Mouse (Mus musculus) intestine, postnatal 0 days (tissue): ENCODE data around the gene Pfn4. TPM values are rescaled to one million over a fixed set of nuclear protein-coding genes. Genes with fewer than 3 reads are reported as not detected.

Source experiments
- ATAC-seq: fragments of 200-750 bp; cut with Nextera tagmentation; 2 replicates; pipeline ENCODE4 v1.8.0; 2017; ENCODE audit warnings: mild to moderate bottlenecking, moderate TSS enrichment, moderate library complexity
- H3K27ac ChIP-seq: fragments of 300-500 bp; sonication (generic); 2 replicates; pipeline ENCODE4 v1.5.1; 2014; ENCODE audit warnings: mild to moderate bottlenecking, low read depth, low read length, moderate library complexity
- H3K27me3 ChIP-seq: fragments of 300-500 bp; sonication (generic); replicated peaks from 2 replicates; pipeline ENCODE4 v1.6.1; 2014; ENCODE audit warnings: low read length, mixed read lengths; ENCODE audit not compliant: control insufficient read depth, insufficient read depth
- H3K36me3 ChIP-seq: fragments of 300-500 bp; sonication (generic); 2 replicates; pipeline ENCODE4 v1.6.1; 2014; ENCODE audit warnings: mild to moderate bottlenecking, moderate library complexity; ENCODE audit not compliant: control insufficient read depth, insufficient read depth
- H3K4me1 ChIP-seq: fragments of 300-500 bp; sonication (generic); replicated peaks from 2 replicates; pipeline ENCODE4 v1.6.1; 2014; ENCODE audit warnings: antibody characterized with exemption, low read length, mixed read lengths; ENCODE audit not compliant: control insufficient read depth, insufficient read depth
- H3K4me2 ChIP-seq: fragments of 300-500 bp; sonication (generic); replicated peaks from 2 replicates; pipeline ENCODE4 v1.6.1; 2014; ENCODE audit warnings: low read depth, mild to moderate bottlenecking, moderate library complexity
- H3K4me3 ChIP-seq: fragments of 300-500 bp; sonication (generic); 2 replicates; pipeline ENCODE4 v1.5.1; 2014; ENCODE audit warnings: low read depth, low read length
- H3K9ac ChIP-seq: fragments of 300-500 bp; sonication (generic); 2 replicates; pipeline ENCODE4 v1.6.1; 2014; ENCODE audit warnings: mild to moderate bottlenecking, low read depth, low read length
- H3K9me3 ChIP-seq: fragments of 300-500 bp; sonication (generic); 2 replicates; pipeline ENCODE4 v1.6.1; 2016; ENCODE audit warnings: mixed run types; ENCODE audit not compliant: control insufficient read depth
- CTCF ChIP-seq: sonication (generic); IDR thresholded peaks from 2 replicates; pipeline ENCODE4 v1.5.1; 2016; ENCODE audit warnings: low read depth, mild to moderate bottlenecking, control low read depth, antibody characterized with exemption, moderate library complexity
- WGBS: fragments of 180-500 bp; shearing (Covaris S2); extraction: QIAGEN DNeasy Blood & Tissue Kit; methylation state at CpG from one replicate; pipeline ENCODE4 v1.1.7; 2014; 5-methylcytosine and 5-hydroxymethylcytosine counted together
- polyA plus RNA-seq: library from polyadenylated mRNA; unstranded; fragments of >200 nt; fragmentation: Nextera tagmentation; extraction: Ambion mirVana; gene quantifications from 2 replicates; pipeline ENCODE4 v1.2.1, GENCODE M21; 2015

The Pfn4 gene
- 0.97 and 1.0 TPM in 2 replicates for polyA plus RNA-seq

DNA sequence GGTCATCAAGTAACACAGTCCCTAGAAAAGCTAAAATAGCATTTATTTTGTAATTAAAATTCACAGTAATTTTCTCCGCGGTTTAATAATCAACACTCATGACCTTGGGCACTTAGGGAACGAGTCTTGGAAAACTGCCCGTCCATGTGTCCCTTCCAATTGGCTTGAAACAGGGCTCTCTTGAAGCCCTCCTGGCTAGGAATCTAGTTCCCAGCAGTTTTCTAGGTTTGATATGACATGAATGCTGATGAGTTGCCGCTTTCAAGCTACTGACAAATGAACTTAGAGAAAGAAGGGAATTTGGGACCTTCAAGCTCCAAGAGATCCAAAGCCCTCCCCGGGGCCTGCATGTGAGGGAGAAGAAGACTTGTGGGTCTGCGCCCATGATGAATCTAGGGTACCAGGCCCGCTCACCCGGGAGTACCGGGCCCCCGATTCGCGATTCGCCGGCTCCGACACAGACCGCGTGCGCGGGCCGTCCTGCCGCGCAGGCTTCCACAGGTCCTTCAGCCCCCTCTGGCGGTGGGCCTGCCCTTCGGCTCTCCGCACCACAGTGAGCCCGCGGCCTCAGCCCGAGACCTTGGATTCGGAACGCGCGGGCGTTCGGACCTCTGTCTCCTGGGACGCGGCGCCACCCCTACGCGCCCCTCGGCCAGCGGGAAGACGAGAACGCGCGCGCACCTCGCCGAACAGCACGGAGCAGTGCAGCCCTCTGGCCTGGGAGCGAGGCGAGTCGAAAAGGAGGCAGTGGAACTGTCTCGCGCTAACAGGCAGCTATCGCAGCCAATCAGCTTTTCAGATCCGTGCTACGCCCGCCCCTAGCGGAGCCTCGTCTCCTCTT is at the start of gene Pfn4, which contains the start of gene Fam228b:
Gene Pfn4, plus strand, starts transcription at position 531 of the 841 bp plus-strand sequence.
Gene Fam228b, minus strand, starts transcription at position 776 of the 841 bp plus-strand sequence.
- Histone ChIP-seq H3K27ac (peak within 1 kb of the TSS; percentile 62; the same call in 1 of the 2 replicates), H3K9me3 (no peaks in the 10 kb centered on the region), H3K4me3 (peak within 1 kb of the TSS; percentile 58), H3K36me3 (no peaks in the 10 kb centered on the region), H3K27me3 (no peaks in the 10 kb centered on the region), H3K9ac (peak within 1 kb of the TSS; percentile 52), H3K4me2 (peak within 1 kb of the TSS; percentile 72), H3K4me1 (no peaks in the 10 kb centered on the region)
- WGBS = 3% methylated on average over 61 of the region's 61 CpGs
- TF ChIP-seq CTCF = peak; percentile 99
- peak; percentile 97 for ATAC-seq

GRCm38 (mm10) chr12:4719066-4719761 is 49.6 kb upstream of the Pfn4 start:
- H3K27me3 ChIP-seq = no peaks in the 10 kb centered on the region
- no peaks in the 10 kb centered on the region for H3K4me1 ChIP-seq
- no peak for ATAC-seq
- no peak overlapping the region for H3K9ac ChIP-seq
- TF ChIP-seq CTCF = no peak
- H3K9me3 ChIP-seq = no peaks in the 10 kb centered on the region
- H3K27ac ChIP-seq = no peak overlapping the region
- 54% methylated on average over 13 of the region's 13 CpGs for WGBS
- H3K36me3 ChIP-seq = peaks cover 15% of the 10 kb centered on the region; the same call in 1 of the 2 replicates
- no peak overlapping the region for H3K4me3 ChIP-seq
- no peak overlapping the region for H3K4me2 ChIP-seq

DNA sequence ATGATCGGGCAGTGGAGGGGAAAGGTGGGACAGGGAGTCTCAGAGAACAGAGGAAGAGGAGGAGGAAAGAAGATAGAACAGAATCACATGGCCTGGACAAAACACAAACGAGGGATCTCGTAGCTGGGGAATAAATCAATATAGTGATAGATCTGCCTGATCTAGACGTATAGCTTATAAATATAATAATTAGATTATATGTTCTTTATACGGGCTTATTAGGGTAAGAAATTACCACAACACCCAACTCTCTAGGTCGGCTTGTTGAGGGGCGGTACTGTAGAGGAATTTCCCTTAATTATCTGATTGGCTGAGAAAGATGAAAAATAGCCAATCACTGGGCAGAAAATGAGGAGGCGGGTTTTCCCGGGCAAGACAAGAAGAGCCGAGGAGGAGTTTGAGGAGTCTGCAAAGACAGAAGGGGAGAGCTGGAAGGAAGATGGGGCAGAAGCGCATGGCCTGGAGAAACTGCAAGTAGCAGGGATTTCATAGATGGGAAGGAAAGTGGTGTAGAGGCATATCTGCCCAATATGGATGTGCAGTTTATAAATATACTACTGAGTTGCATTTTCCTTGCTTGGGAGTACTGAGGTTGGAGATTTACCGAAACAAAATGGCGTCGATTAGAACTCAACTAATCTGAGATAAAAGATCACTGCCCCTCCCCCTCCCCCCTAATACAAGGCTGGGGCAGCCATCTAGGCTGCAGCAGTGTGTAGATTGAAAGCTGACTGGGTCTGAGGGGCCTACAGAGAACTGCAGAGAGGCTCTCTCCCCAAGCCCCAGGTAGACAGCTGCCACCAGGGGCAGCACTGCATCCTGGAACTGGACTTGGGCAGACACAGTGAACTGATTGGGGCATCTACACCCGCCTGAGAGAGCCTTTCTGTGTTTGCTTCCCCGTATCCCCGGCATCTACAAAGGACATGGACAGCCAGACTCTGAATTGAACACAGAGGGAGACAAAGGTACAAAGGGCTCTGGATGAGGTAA is 48.8 kb upstream of the Pfn4 start:
- no peak; the same call in 1 of the 2 replicates for ATAC-seq
- WGBS = 64% methylated on average over 17 of the region's 17 CpGs

DNA sequence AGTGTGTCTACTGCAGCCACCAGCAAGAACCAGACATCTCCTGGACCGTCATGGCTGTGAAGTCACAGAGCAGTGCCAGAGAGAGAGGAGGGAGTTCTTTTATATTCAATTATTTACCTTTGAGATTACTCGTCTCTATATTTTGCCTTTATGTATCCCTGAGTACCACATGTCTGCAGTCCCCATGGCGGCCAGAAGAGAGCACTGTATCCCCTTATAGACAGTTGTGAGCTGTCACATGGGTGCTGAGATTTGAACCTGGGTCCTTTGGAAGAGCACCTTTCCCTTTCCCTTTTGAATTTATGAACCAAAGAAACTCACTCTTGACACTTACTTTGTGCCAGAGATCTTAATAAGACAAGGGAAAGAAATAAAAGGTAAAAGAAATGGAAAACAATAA is 39.7 kb upstream of the Pfn4 start:
- no peaks in the 10 kb centered on the region for H3K9me3 ChIP-seq
- H3K9ac ChIP-seq = no peak overlapping the region
- WGBS = 91% methylated on average over 3 of the region's 3 CpGs
- H3K36me3 ChIP-seq = no peaks in the 10 kb centered on the region
- no peak overlapping the region for H3K4me3 ChIP-seq
- no peak overlapping the region for H3K27ac ChIP-seq
- H3K4me2 ChIP-seq = no peak overlapping the region
- no peaks in the 10 kb centered on the region for H3K4me1 ChIP-seq
- TF ChIP-seq CTCF = peak; percentile 26; the same call in 1 of the 2 replicates
- no peaks in the 10 kb centered on the region for H3K27me3 ChIP-seq
- ATAC-seq = no peak

More for the DNA sequence above, 48.8 kb upstream of the Pfn4 start:
- no peaks in the 10 kb centered on the region for H3K4me1 ChIP-seq
- H3K9me3 ChIP-seq = no peaks in the 10 kb centered on the region
- H3K27me3 ChIP-seq = no peaks in the 10 kb centered on the region
- peaks cover 6% of the 10 kb centered on the region; the same call in 1 of the 2 replicates for H3K36me3 ChIP-seq
- no peak overlapping the region for H3K4me3 ChIP-seq
- peak; percentile 48 for TF ChIP-seq CTCF
- H3K9ac ChIP-seq = no peak overlapping the region
- no peak overlapping the region for H3K4me2 ChIP-seq
- no peak overlapping the region for H3K27ac ChIP-seq

- WGBS = 55% methylated on average over 4 of the region's 4 CpGs
Measured at GRCm38 (mm10) chr12:4731629-4732028, 37.2 kb upstream of the Pfn4 start.

More at GRCm38 (mm10) chr12:4731629-4732028, 37.2 kb upstream of the Pfn4 start:
- no peaks in the 10 kb centered on the region for H3K36me3 ChIP-seq
- no peak for TF ChIP-seq CTCF
- H3K27ac ChIP-seq = no peak overlapping the region
- no peak overlapping the region for H3K9ac ChIP-seq
- H3K4me2 ChIP-seq = no peak overlapping the region
- ATAC-seq = no peak
- no peak overlapping the region for H3K4me3 ChIP-seq
- H3K27me3 ChIP-seq = no peaks in the 10 kb centered on the region
- H3K9me3 ChIP-seq = no peaks in the 10 kb centered on the region
- no peaks in the 10 kb centered on the region for H3K4me1 ChIP-seq
